Mouse (Mus musculus): ENCODE data around the gene Gm26938.

Gm26938 gene

GRCm38 (mm10) chr5:139826357-139827055 is at the start of gene Gm26938, which contains the start of gene Psmg3:
TSS of gene Gm26938 (minus strand) at chr5:139826407.
TSS of gene Psmg3 (minus strand) at chr5:139826885.
- DNase-seq = peak; percentile 82 to 88

DNA sequence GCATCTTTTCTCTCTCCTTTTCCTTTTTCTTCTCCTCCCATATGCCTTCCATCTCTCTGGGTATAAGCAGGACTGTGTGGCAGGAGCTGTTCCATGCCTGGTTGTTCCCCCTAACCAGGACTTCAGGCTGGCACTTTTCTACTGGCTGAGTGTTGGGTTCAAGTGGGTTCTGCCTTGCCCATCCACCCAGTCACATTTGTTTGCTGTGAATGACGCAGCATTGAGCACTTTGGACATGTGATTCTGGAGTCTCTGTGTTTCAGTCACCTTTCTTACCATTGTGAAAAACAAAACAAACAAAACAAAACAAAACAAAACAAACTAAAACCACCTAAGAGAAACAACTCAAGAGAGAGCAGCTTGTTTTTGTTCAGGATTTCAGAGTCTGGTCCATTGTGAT is 45.3 kb upstream of the Gm26938 start:
- no peak for DNase-seq

GRCm38 (mm10) chr5:139870886-139871285 is 44.7 kb upstream of the Gm26938 start:
- no peak for DNase-seq

DNA sequence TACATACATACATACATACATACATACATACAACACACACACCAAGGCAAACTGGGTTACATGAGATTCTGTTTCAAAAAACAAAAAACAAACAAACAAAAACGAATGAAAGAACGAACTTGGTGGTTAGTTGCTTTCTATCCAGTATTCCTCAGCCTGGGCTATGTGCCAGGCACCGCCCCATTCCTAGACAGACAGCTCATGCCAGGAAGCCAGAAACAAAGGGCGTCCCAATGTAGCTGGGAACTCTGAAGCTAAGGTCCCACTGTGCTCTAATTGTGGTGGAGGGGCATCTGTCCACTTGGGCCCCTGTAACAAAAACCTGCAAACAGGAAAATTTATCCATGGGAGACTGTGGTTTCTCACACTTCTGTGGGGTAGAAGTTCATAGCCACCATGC is 36.6 kb upstream of the Gm26938 start:
- no peak for DNase-seq

DNA sequence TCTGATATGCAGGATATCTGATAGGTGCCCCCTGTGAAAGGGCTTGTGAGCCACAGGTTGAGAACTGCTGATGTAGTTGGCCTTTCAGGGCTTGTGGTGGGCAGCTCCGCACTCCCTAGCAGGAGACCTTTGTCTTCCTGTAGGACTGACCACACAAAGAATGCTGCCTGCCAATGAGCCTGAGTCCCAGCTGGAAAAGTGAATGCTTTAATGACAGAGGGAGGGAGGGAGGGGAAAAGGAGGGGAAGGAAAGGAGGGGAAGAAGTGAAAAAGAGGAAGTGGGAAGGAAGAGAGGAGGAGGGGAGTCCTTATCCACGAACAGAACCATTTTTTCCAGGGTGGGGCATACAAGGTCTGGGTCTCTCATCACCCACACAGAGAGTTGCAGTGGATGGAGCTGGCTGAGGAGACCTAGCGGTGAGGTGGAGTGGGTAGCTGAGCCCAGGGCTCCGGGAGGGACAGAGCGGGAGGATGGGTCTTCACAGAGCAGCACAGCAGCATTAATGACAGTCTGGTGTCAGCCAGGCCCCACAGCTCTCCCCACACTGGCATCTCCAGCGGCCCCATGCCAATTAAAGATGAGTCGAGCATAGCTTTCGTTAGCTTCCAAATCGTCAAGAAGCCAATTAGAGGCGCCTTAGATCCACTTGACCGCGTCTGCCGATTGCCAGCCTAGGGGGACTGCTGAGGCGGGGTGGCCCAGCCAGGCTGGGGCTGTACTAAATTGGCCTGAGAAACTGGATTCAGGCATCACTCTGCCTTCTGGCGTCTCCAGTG is 34.3 kb upstream of the Gm26938 start:
- no peak for DNase-seq

DNA sequence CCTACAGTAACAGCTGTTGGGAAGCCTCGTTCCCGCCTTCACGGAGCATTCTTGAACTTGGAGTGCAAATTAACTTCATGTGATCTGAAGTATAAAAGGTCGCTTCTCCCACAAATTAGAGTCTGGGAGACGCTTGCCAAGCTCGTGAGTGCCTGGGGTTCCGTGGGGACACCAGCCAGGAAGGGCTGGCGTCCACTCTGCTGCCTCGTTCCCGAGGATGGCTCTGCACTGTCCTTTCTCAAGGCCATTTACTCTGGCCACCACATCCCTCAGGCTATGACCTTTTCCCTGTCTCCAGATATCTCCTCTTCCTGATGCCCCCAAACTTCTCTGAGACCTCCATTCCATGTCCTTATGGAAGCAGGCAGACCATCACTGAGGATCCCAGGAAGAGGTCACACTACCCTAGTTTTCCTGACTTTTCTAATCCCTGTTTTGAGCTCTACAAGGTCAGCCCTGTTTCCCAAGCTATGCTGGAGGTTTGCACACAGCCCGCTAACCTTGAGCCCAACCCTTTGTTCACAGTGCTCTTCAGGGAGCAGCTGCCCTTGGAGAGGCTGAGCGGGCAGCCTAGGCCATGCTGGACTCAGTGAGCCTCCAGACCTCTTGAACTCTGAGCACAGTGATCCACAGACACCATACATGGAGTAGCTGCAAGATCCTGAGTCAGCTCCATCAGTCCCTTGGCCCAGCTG is 23.6 kb upstream of the Gm26938 start:
- no peak for DNase-seq

DNA sequence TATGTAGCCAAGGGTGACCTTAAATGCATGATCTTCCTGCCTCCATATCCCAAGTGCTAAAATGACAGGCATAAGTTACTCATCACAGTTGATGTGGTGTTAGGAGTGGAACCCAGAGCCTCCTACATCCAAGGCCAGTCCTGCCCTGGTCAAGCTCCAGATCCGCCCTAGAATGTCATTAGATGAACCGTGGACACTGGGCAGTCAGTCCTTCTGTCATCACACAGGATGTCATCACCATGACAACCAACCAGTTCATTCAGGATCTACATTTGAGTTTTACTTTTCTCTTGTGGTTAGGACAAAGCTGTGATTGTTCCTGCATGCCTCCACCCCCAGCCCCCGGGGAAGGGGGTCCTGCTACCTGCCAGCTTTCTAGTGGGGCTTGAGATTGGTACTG is 12.9 kb upstream of the Gm26938 start:
- DNase-seq = no peak

- DNase-seq = peak; percentile 46 to 63
Measured at GRCm38 (mm10) chr5:139838476-139838892, 12.3 kb upstream of the Gm26938 start.

GRCm38 (mm10) chr5:139835706-139836105 is 9.5 kb upstream of the Gm26938 start:
- no peak for DNase-seq

DNA sequence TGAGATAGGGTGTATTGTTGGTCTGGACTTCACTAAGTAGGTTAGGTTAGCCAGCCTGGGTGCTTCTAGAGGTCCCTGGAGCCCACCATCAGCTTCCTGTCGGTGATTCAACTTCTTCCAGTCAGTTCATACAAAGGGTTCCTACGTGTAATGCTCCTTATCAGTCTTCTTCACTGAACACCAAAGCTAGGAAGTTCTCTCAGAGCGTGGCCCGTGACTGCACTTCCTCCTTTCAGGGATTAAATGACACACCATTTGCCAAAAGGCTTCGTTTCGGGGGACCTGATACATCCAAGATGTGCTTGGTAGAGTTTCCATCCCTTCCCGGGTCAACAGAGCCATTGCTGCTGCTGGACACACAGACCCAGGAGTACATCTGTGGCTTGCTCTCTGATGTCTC is 5.9 kb upstream of the Gm26938 start:
- no peak for DNase-seq

GRCm38 (mm10) chr5:139830734-139831133 is 4.5 kb upstream of the Gm26938 start:
- DNase-seq = peak; percentile 23 to 48

DNA sequence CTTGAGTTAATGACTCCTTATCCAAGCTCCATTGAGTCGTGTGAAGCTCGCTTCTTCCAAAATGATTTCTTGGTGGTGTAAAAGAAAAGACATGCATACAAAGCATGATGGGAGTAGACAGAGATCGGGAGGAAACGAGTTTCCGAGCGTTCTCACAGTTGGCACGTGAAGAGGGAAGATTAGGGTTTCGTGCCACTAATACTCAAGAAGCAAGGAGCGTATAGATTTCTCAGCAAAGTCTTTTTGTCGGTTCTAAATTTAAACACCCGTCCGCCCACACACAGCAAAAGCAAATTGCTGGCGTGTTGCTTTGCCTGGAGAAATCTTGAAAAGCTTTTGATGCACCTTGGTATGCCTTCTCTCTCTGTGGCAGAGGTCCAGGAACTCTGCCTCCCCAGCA is 3.2 kb upstream of the Gm26938 start:
- no peak for DNase-seq

GRCm38 (mm10) chr5:139827593-139827992 is 1.4 kb upstream of the Gm26938 start:
- DNase-seq = no peak

DNA sequence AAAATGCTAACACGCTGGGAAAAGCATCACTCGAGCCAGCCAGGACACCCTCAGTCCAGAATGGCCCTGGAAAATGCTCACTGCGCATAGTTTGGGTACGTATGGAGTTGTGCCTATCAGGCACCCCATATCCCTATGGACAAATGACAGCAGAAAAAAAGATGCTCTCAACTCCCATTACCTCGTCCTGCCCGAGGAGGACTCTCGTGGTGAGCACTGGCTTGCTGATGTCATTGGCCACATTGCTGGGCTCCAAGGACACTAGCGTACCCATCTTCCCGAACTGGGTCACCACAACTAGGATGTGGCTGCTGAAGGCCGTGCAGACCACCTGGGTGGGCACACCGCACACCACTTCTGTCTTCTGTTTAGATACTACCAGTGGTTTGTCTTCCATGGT is 260 bp downstream of the Gm26938 start:
- no peak for DNase-seq

DNA sequence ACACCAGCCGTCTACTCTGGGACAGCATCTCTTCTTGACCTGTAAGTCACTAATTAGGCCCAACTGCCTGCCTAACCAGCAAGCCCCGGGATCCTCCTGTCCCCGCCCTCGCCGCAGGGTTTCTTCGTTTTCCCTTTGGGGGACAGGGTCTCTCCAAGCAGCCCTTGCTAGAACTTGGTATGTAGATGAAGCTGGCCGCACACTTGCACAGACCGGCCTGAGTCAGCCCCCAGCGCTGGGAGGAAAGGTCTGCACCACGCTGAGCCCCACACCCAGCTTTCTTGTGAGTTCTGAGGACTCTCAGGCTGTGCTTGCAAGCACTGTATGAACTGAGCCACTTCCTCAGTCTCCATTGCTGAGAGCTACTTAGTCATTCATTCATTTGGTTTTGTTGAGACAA is 1.7 kb downstream of the Gm26938 start:
- DNase-seq = no peak

DNA sequence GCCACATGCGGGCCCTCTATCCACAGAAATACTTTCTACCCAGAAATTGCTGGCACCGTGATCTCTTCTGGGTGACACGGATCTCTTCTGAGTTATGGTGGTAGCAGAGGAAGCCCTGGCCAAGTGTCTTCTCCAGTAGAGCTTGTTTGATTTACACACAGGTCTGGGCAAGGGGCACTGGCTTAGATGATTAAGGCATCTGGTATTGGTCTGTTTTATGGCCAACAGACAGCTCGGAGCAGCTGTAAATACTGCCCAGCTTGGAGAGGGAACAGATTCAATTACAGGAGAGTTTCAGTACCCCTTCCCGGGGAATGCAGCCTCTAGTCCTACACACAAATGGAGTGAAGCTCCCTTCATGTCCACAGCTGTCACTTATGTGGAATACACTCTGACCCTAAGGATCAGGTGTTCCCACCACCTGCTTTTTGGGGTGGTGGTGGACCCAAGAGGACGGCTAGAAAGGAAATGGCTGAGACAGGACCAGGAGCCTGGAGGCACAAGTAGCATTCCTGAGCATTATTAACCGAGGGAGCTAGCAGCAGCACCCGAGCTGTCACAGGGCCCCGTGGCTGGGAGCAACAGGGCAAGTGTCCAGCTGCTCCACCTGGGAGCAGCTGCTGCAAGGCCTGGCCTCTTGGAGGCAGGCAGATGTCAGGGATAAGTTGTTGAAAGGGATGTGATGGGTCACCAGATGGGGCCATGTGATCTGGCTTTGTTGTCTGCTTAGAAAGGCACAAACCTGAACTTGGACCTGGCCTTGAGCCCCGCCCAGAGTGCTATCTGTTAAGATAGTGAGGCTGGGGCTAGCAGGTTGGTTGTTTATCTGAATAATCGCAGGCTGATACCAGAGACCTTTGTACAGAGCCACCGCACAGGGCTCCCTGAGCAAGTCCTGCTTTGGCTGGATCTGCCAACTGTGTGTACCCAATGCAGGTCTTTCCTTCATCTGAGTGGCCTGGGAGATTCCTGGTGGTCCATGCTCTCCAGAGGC is 4.4 kb downstream of the Gm26938 start:
- no peak for DNase-seq

DNA sequence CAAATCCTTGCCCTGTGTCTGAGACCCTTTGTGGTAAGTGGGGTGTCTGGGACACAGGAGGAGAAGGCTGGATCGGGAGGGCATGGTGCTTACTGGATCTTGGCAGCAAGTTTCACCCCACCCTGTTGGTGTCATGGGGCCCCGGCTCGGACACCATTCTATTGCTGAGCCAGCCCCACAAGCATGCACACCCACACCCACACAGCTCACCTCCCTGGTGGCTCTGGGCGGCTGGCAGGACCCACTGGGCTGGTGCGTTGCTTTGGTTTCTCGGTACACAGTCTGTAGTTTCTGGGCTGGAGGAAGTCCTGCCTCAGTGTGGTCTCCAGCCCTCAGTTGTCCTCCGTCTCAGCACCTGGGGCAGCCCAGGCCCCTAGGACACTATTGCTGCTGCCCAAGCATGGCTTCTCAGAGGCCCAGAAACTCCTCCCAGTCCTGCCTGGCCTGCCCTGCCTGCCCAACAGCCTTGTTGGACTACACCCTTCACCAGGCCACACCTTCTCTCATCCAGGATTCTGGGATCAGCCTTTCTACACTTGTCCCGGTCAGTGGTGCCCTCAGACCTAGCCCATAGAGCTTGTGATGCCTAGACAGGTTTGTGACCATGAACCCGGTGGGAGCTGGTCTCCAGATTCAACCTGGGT is 6.5 kb downstream of the Gm26938 start, which contains the start of gene Tmem184a:
Tmem184a (minus strand) TSS at position 380 of the 644 bp plus-strand sequence.
- no peak for DNase-seq

- peak; percentile 58 to 64 for DNase-seq
Measured at GRCm38 (mm10) chr5:139818801-139819200, 7.4 kb downstream of the Gm26938 start.

- DNase-seq = no peak
Measured at GRCm38 (mm10) chr5:139818056-139818455, 8.2 kb downstream of the Gm26938 start.

- no peak for DNase-seq
Measured at GRCm38 (mm10) chr5:139817292-139817691, 8.9 kb downstream of the Gm26938 start.

DNA sequence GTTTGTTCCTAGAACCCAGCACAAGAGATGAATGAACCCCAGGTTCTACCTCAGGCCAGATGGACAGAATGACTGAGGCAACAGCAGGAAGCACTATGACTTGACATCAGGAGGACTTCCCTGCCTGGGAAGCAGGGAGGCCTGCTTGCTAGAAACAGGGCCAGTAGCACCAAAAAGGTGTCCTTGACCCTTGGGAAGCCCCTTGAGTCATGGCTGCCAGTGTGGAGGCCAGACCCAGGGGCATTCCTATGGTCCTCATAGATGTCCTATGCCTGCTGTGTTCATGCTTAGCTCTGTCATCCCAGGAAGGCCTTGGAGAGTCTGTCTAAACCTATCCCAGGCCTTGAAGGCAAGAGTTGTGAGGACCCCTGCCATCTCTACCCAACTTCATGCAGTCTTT is 9.8 kb downstream of the Gm26938 start:
- DNase-seq = no peak

GRCm38 (mm10) chr5:139815964-139816363 is 10.2 kb downstream of the Gm26938 start:
- DNase-seq = no peak

All from thymus, postnatal 36 days (tissue).